Mouse (Mus musculus) C2C12 (cell line): ENCODE data around the gene Hoxb5. TPM values are rescaled to one million over a fixed set of nuclear protein-coding genes. Genes with fewer than 3 reads are reported as not detected.

Experiments
- H3K27me3 ChIP-seq: one replicate; pipeline ENCODE4 v1.6.1; 2011; ENCODE audit not compliant: control insufficient read depth, insufficient read depth, insufficient read length
- H3K36me3 ChIP-seq: one replicate; pipeline ENCODE4 v1.6.1; 2011; ENCODE audit not compliant: control insufficient read depth, insufficient read depth
- H3K4me3 ChIP-seq: one replicate; pipeline ENCODE4 v1.5.1; 2011; ENCODE audit warnings: mild to moderate bottlenecking, control low read depth; ENCODE audit not compliant: poor library complexity, insufficient read depth, severe bottlenecking
- H3K79me2 ChIP-seq: one replicate; pipeline ENCODE4 v1.6.1; 2011; ENCODE audit not compliant: control insufficient read depth, insufficient read depth
- H3K79me3 ChIP-seq: one replicate; pipeline ENCODE4 v1.6.1; 2011; ENCODE audit warnings: low read depth, control low read depth
- H3ac ChIP-seq: one replicate; pipeline ENCODE3; 2011; ENCODE audit warnings: low read depth; ENCODE audit not compliant: control insufficient read depth, insufficient read length
- CEBPB ChIP-seq: IDR thresholded peaks from one replicate; pipeline ENCODE4 v1.6.1; 2011; ENCODE audit warnings: low read depth, mild to moderate bottlenecking, control low read depth, moderate library complexity
- CTCF ChIP-seq: IDR thresholded peaks from one replicate; pipeline ENCODE4 v1.5.1; 2011; ENCODE audit not compliant: control insufficient read depth, insufficient read depth, insufficient read length
- FOSL1 ChIP-seq: IDR thresholded peaks from one replicate; pipeline ENCODE4 v1.8.0; 2011; ENCODE audit warnings: mild to moderate bottlenecking, low read length; ENCODE audit not compliant: poor library complexity, insufficient read depth, severe bottlenecking
- MAX ChIP-seq: IDR thresholded peaks from one replicate; pipeline ENCODE4 v1.6.1; 2011; ENCODE audit warnings: mild to moderate bottlenecking, control low read depth
- MYOD1 ChIP-seq: IDR thresholded peaks from one replicate; pipeline ENCODE4 v1.6.1; 2011; ENCODE audit warnings: low read depth; ENCODE audit not compliant: control insufficient read depth, insufficient read length
- MYOG ChIP-seq: IDR thresholded peaks from one replicate; pipeline ENCODE4 v1.6.1; 2011; ENCODE audit not compliant: control insufficient read depth, insufficient read length; ENCODE audit errors: extremely low read depth
- USF1 ChIP-seq: IDR thresholded peaks from one replicate; pipeline ENCODE4 v1.6.1; 2011; ENCODE audit warnings: low read depth, mild to moderate bottlenecking, control low read depth, moderate library complexity
- polyA plus RNA-seq: library from polyadenylated mRNA; unstranded; fragments of >200 nt; fragmentation: generic; extraction: Trizol; gene quantifications from one replicate; pipeline ENCODE4 v1.2.1, GENCODE M21; 2012; ENCODE audit warnings: missing spikeins

The Hoxb5 gene
- polyA plus RNA-seq, 1 experiment = not detected

DNA sequence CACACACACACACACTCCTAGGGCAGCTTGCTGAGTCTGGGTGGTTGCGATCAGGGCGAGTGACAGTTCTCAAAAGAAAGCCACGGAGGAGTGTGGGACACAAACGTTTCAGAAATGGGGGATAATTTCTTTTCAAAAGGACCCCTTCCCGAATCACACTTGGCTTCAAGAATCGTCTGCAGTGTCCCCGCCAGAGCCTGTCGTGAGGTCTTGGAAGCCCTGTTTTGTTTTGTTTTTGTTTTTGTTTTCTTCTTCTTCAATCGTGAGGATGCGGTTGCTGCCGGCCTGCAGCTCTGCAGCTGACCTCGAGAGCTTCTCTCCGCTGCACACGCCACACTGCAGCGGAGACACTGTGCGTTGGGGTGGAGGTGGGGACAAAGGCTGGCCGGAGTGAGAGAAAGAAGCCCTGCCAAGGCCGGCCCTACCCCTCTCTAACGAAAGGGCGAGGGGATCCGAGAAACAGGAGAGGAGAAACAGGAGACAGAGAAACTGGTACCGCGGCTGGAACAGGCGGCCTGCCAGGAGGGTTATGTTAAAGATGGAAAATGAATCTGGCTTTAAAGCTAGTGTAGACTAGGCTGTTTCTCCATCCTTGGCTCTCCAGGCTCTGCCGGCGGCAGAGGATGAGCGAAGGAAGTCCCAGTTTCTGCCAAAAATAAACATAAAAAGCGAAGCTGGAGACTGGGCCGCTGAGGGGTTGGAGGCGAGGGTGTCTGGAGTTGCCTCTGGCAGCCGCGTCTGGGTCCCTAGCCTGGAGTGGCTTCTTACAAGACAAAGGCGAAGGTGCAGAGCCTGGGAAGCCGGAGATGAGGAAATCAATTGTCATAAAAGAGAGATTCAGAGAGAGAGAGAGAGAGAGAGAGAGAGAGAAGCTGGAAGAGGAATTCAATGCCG lies 25.7 kb upstream of the Hoxb5 start:
- Histone ChIP-seq H3K79me3 (no peaks in the 10 kb centered on the region), H3K36me3 (no peaks in the 10 kb centered on the region), H3K79me2 (no peaks in the 10 kb centered on the region), H3K4me3 (no peak overlapping the region), H3K27me3 (peaks cover 89% of the 10 kb centered on the region), H3ac (no peak overlapping the region)
- TF ChIP-seq FOSL1 = no peak
- TF ChIP-seq CTCF = no peak
- TF ChIP-seq MYOD1 = no peak

DNA sequence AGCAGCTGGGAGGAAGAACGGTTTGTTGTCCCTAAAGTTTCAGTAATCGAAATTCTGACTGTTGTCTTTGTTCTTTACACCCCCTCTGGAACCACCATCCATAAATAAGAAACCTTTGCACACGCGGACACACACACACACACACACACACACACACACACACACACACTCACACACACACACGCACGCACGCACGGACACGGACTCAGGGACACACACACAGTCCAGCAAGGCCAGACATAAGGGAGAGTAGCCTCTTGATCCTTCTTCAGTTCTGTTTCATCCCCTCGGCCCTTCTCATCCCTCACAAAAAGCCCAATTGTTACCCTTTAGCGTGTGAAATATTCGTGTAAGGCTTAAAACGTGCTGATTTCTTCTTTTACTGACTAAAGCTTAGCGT lies 24.8 kb upstream of the Hoxb5 start:
- Histone ChIP-seq H3K36me3 (no peaks in the 10 kb centered on the region), H3K79me3 (no peaks in the 10 kb centered on the region), H3K79me2 (no peaks in the 10 kb centered on the region), H3K27me3 (peaks cover 89% of the 10 kb centered on the region), H3K4me3 (no peak overlapping the region), H3ac (no peak overlapping the region)
- TF ChIP-seq FOSL1 = no peak
- TF ChIP-seq CEBPB = no peak
- no peak for TF ChIP-seq MYOD1
- no peak for TF ChIP-seq USF1
- no peak for TF ChIP-seq CTCF
- TF ChIP-seq MAX = no peak
- TF ChIP-seq MYOG = no peak

- Histone ChIP-seq H3K79me2 (no peaks in the 10 kb centered on the region), H3K79me3 (no peaks in the 10 kb centered on the region), H3K36me3 (no peaks in the 10 kb centered on the region), H3ac (no peak overlapping the region), H3K27me3 (peaks cover 85% of the 10 kb centered on the region), H3K4me3 (no peak overlapping the region)
- TF ChIP-seq MYOD1 (no peak), CTCF (peak; percentile 19)
Measured at GRCm38 (mm10) chr11:96278773-96279172, 24.4 kb upstream of the Hoxb5 start.

GRCm38 (mm10) chr11:96279421-96280233 lies 23.5 kb upstream of the Hoxb5 start:
- Histone ChIP-seq H3K27me3 (peaks cover 85% of the 10 kb centered on the region), H3K79me3 (no peaks in the 10 kb centered on the region), H3ac (no peak overlapping the region), H3K79me2 (no peaks in the 10 kb centered on the region), H3K4me3 (no peak overlapping the region), H3K36me3 (no peaks in the 10 kb centered on the region)
- TF ChIP-seq USF1 (no peak), CEBPB (no peak), MYOG (no peak), MAX (no peak), FOSL1 (no peak), CTCF (no peak), MYOD1 (no peak)

DNA sequence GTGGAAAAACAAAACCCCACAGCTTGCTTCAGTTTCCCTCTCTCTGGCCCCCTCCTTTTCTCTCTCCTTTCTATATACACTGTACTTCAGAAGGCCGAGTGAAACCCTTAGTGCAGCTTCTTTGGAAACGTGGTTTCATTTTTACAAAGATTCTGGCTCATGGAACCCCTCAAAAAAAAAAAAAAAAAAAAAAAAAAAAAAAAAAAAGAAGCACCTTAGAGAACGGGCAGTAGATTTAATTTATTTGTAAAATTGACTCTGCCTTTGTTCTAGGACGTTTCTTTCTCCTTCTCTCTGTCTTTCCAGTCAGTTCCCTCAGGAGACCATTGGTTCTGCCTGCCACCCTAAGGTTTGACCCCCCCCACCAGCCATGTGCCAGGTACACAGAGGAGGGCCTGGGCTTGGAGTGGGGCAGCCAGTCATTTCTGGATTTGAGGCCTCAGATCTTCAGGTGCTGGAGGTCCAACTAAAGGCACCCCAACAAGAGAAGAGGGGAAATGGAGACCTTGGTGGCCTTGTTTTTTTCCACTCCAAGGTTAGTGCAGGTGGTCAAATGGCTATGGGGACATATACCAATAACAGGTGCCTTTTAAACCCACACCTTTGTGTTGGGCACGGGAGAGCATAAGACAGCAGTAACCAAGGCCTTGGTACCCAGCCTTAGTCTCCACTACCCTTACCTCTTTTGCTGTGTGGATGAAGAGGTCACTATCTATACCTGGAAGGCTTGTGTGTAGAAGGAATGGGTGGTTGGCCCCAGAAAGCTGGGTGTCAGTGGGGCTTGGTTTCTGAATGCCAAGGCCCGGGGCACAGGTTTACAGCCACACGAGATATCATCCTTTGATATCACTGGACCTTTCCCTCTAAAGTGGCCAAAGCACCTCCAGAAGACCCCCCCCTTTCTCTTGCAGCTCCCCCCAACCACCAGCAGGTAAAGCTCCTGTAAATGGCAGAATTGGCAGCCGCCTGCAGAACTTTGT lies 22.4 kb upstream of the Hoxb5 start:
- no peak overlapping the region for H3ac ChIP-seq
- no peaks in the 10 kb centered on the region for H3K79me2 ChIP-seq
- no peak for TF ChIP-seq MYOG
- no peak for TF ChIP-seq FOSL1
- TF ChIP-seq USF1 = no peak
- no peak for TF ChIP-seq CTCF
- TF ChIP-seq CEBPB = no peak
- no peak for TF ChIP-seq MYOD1
- TF ChIP-seq MAX = no peak
- H3K27me3 ChIP-seq = peaks cover 85% of the 10 kb centered on the region
- no peaks in the 10 kb centered on the region for H3K36me3 ChIP-seq
- H3K4me3 ChIP-seq = no peak overlapping the region
- no peaks in the 10 kb centered on the region for H3K79me3 ChIP-seq

DNA sequence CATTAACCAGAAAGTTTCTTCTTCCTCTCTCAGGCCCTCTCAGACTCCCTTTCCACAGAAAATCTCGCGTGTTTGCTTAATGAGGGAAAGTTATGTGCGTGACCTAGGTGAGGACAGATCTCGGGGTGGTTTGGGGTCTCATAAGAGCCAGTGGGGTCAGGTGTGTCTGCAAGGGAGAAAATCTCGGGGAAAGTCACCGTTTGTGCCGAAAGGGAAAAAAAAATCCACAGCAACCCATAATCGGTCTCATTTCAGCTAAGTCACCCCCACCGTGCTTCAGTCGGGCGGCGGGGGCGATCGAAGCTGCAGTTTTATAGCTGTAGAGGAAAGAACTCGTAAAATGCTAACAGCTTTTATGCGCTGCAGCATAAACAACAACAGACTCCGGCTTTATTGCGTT lies 21.7 kb upstream of the Hoxb5 start:
- Histone ChIP-seq H3K27me3 (peaks cover 86% of the 10 kb centered on the region), H3K79me3 (no peaks in the 10 kb centered on the region), H3K79me2 (no peaks in the 10 kb centered on the region), H3ac (no peak overlapping the region), H3K36me3 (no peaks in the 10 kb centered on the region), H3K4me3 (no peak overlapping the region)
- TF ChIP-seq MYOG = no peak
